Mouse (Mus musculus) thymus, postnatal 14 days (tissue): ENCODE results near the gene Calhm6.
A peak's percentile ranks its signal among the peaks of the same experiment; 100 is the strongest.

Source experiments
- DNase-seq: peaks from one replicate; pipeline ENCODE4 v3.0.0; 2021

Gene Calhm6

DNA sequence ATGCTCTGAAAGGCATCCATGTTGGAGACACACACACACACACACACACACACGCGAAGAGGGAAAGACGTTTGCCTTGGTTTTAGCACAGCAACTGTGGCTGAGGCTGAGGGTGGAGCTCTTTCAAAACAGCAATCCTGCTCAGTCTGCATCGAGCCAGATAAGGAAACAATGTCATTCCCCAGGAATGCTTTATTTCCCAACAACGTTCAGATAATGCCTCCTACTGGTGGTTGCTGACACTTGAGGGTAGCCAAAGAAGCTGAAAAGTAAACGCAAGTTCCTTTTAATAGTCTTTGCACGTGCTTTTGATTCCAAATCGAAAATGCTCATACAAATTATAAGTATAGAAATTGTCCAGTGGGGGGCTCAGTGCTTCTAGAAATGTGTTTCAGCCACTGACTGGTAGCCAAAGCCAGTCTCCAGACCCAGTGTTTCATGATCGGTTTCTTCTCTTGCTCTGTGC lies 31.3 kb downstream of the Calhm6 start, which contains the start of gene Calhm5:
Gene Calhm5, minus strand, starts transcription at position 102 of the 466 bp plus-strand sequence.
- peak; percentile 8 for DNase-seq

DNA sequence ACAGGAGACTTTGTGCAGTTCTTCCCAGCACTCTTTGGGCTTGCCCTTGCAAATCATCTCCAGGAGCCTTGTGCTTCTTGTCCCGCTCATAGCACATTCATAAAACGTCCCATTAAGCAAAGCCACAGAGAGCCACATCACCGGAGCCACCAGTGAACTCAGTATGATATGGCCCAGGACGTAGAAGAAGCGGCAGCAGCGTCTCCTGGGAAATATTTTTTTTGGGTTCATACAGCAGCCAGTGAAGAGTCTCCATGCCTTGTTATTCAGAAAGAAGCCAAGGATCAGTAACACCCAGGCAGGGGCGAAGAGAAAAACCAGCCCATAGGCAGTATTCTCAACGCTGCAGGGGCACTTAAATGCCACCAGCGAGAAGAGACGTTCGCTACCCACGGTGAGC lies 31.8 kb downstream of the Calhm6 start:
- DNase-seq = no peak

DNA sequence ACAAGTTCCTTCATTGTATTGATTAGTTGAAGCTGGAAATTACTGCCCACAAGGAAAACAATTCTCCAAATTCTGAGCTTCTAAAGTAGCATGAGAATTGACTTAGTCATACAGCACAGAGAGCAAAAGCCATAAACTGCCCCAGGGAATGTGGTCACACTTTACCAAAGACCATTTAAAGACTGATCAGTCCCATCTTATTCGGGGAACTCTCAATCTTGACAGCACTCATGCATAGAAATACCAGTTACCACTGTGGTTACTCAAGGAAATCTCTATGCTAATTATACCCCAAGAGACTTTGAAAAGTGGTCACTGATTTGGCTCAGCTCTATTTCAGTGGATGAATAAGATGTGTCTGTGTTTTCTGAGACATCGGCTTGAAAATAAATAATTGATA lies 32.6 kb downstream of the Calhm6 start:
- DNase-seq = no peak

DNA sequence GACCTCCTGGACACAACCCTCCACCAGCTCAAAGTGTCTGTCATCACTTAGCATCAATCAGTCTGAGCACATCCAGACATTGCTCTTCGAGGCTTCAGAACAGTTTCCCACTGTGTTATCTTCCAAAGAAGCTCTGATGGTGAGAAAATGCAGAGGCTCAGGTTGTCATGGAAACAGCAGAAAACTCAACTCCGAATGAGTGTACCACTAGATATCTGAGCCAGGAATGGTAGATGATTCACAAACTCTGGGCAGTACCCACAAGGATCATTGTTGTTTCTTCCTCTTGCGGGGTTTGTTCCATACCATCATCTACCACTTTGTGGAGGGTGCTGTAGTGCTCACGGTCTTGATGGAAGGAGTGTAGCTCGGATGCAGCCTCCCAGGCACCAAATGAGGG lies 35.9 kb downstream of the Calhm6 start:
- no peak for DNase-seq

DNA sequence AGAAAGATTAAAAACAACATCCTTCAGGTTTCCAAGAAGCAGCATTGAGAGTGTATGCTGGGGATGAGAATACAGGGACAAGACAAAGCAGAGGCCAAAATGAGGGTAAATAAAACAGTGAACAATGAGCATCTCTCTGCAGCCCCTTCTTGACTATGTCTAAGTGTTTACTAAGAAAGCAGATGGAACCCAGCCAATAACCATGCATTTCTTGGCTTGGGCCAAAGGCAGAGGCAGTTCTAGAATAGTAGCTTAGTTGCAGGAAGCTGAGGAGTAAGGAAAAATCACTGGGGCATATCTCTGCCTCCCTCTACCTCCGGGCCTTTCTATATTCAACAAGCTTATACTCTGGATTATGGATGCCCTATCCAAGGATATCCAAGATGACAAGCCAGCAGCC lies 37.3 kb downstream of the Calhm6 start:
- DNase-seq = no peak

DNA sequence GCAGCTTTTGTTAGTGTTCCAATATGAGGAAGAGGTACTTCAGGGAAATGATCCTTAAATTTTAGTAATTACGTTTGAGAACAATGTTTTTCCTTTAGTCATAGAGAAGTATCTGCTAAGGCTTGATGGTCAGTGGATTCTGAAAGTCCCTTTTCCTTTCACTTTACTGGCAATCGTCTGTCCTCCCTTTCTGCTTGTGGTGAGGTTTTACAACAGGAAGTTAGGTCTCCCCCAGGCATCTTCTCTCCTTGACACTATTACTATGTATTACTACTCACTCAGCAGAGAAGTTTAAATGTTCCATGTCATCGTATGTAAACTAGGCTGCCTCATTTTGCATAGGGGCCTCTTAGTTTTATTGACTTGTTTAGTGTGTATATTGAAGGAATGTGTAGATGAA lies 38.3 kb downstream of the Calhm6 start:
- DNase-seq = no peak

DNA sequence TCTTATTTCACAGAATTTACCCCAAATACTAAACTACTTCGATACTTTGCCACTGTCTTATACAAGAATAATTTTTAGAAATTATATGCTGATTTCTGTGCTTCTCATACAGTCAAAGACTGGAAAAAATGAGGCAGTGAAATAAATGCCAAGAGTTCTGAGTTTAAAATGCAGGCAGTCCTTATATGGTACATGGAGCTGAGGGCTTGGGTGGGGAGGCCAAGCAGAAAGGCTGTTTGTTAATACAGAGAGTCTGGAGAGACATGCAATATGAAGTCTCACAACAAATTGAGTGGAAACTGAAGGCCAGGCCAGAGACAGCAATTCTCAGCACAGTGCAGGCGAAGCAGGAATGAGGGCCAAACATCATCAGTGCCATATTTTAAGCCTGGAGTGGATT lies 39.3 kb downstream of the Calhm6 start:
- DNase-seq = no peak

DNA sequence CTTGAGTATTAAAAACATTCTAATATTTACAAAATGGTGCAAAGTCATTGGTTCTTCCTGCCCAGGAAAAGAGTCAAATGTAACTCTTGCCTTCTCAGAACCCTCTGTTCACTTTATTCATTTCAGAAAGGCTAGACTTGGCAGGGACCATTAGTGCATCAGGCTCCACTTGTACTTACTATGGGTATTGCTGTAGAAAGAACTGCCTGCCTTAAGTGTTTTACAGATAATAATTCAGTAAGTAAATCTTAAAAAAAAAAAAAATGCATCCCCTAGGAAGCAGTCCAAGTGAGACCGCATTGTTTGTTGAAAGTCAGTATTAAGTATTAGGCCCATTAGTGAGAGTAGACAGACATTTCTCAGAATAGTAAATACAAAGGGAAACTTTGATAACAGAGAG lies 41.3 kb downstream of the Calhm6 start:
- no peak for DNase-seq
